Mouse (Mus musculus) gastrocnemius, adult 8-10 months (tissue): ENCODE measurements around the gene Xpo6. TPM values are rescaled to one million over a fixed set of nuclear protein-coding genes. Genes with fewer than 3 reads are reported as not detected.

Experiments
- DNase-seq, 2 experiments: peaks; one replicate each; pipeline ENCODE4 v3.0.0; 2022; ENCODE audit warnings: low spot score in 2 of 2
- total RNA-seq, 4 experiments: library from RNA; stranded (reverse); gene quantifications; 2 replicates each; pipeline ENCODE4 v1.2.4; 2022

Xpo6 gene
- 10 to 100 TPM in 3 of 4 experiments, 1 to 10 TPM in 1; 8.3 to 18.1 (median 11.8) TPM for total RNA-seq

DNA sequence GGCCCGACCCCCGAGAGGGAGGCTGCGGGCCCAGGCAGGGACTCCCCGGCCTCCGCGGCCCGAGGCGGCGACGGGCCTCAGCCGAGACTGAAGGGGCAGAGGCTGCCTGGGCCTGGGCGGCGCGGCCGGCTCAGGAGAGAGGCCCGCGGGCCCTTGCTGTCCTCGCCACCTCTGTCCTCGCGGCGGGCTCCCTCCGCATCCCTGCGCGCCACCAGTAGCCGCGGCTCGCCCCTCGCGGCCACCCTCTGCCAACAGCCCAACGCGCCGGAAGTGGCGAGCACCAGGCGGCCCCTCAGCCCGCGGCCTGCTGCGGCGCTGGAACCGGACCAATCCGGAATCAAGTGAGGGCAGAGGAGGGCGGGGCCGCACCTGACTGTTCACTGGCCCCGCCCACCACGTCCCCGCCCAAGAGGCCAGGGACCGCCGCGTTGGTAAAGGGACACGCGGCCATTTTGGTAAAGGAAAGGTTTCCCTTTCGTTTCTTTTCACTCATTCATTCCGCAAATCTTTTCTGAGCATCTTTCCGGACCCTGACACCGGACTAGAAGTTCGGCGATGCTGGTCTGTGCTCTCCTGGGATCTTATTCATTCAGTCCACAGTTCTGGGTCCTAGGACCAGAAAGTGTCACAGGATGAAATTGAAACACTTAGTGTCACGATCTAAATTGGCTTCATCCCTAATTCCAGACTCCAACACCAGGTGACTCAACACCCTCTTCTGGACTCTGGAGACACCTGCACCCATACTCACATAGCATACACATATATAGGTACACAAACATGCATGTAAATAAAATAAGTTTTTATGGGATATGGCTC, at the start of gene Xpo6:
TSS of gene Xpo6 (minus strand) at position 324 of the 819 bp plus-strand sequence.
- DNase-seq = peak; percentile 91 to 93

DNA sequence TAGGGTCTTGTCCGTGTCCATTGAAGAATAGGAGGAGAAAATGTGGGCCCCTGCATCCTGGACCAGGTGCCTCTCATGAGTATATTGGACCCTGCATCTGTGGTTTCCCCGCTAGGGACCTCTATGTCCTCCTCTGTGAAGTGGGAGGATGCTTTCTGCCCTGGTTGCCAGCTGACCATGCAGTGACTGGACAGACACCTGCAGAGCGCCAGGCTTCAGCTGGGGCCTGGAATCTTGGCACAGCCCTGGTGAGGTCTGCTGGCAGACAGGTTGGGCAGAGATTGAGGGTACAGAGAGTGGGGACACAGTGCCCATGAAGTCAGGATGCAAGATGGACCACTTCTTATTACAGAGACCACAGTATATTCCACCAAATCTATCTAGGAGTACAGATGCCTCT, 49.7 kb upstream of the Xpo6 start:
- no peak for DNase-seq

- no peak for DNase-seq
Measured at GRCm38 (mm10) chr7:126249146-126249545, 48.8 kb upstream of the Xpo6 start.

DNA sequence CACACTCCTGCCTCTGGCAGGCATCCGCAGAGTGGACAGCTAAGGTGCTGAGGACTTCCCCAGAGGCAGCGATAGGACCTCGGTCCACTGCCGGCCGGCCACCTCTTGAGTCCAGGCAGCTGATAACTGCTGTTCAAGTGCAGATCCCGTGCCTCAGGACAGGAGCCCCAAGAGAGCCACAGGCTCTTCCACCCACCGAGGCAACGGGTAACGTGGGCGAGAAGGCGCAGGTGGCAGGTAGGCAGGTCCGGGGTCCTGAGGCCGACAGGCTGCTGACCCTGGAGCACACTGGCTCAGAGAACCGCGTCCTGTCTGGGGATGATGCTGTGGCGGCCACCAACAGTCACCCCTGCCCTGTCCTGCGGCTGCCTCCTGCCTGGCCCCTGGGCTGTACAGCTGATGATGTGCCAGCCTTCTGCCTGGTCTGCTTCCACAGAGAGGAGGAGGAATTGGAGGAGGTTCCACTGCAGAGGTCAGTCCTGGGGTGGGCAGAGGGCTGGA, 48.4 kb upstream of the Xpo6 start:
- no peak for DNase-seq

DNA sequence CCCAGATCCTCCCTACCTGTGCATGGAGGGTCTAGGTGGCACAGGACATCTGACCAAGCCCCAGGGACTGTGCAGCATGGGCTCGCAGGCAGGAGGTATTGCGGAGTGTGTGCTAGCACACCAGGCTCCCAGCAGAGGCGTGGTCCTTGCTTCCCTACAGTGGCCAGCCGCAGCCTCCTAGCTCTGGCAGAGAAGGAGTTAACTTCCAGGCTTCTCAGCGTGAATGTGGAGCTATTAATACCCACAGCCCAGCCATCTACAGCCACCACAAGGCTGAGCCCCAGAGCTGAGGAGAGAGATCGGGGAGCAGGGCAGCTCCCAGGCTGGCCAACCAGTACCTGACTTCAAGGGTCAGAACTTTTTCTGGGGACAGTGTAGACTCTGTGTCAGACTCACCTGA, 47.8 kb upstream of the Xpo6 start:
- peak in 1 of 2 experiments; percentile 47 for DNase-seq

GRCm38 (mm10) chr7:126244168-126244750, 44.0 kb upstream of the Xpo6 start:
- no peak for DNase-seq

DNA sequence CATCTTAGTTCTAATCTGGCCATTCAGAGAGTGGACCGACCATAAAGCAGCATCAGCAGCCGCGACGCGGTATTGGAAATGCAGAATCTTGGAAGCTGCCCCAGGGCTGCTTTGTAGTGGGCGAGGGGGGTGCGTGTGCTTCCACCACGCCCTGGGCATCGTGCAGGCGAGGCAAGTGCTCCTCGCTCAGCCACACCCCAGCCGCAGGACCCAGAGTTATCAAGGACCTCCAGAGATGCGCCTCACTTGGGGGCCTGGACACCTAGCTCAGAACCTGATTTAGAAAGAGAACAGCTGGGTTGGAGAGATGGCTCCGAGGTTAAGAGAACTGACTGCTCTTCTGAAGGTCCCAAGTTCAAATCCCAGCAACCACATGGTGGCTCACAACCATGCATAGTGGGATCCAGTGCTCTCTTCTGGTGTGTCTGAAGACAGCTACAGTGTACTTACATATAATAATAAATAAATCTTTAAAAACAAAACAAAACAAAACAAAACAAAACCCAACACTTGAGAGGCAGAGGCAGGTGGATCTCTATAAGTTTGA, 40.6 kb upstream of the Xpo6 start:
- DNase-seq = no peak

GRCm38 (mm10) chr7:126236794-126237192, 36.5 kb upstream of the Xpo6 start:
- DNase-seq = no peak

GRCm38 (mm10) chr7:126236083-126236793, 35.9 kb upstream of the Xpo6 start:
- no peak for DNase-seq

DNA sequence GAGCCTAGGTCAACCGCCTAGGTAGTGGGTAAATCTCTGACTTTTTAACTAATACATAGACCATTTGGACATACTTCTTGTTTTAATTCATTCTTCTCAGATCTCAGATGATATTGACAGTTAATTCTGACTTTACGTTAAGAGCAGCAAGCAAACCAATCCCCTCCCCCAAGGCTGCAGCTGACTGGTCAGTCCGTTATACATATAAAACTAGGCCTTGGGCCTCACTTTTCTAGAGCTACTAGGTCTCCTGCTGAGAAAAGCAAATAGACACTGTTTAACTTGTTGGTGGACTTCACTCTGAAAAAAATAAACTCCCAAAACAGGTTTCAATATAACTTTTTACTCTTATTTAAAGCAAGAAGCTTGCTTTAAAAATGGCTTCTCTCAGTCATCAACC, 34.3 kb upstream of the Xpo6 start:
- no peak for DNase-seq

DNA sequence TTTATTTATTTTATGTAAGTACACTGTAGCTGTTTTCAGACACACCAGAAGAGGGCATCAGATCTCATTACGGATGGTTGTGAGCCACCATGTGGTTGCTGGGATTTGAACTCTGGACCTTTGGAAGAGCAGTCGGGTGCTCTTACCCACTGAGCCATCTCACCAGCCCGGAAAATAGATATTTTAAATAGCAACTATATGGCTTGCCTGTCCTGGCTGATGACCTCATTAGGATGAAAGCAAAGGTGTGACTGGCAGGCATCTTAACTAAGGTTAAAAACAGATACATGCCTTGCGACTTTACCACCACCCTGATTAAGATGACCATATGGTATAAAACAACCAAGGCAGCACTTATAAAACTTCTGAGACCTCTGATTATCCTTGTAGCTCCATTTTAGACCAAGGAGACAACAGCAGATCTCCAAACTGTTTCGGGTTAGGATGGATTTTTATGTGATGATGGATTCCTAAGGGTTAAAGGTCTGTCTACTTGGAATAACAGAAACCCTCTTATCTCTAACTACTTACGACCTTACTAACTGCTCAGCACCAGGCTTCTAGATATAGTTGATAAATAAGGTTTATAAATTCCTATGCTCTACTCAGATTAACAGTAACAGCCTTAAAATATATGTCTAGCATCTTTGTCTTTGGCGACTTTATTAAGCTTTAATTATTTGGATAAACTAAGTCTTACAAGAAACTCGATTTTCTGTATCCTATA, 32.2 kb upstream of the Xpo6 start:
- DNase-seq = no peak

GRCm38 (mm10) chr7:126230357-126231148, 30.3 kb upstream of the Xpo6 start:
- no peak for DNase-seq

DNA sequence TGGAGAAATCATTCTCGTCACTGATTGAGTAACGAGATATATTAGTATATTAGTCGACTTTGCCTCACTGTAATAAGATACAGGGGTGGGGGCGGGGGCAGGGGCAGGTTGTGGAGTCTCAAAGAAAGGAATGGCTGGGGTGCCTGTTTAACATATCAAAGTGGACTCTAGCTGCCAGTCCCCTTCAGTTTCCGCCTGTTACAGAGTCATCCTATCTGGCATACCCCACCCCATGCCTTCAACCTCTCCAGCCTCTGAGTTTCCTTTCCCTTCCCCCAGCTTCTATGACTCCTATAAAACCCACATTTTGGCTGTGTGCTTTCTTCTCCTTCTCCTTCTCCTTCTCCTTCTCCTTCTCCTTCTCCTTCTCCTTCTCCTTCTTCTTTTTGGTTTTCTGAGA, 25.8 kb upstream of the Xpo6 start:
- DNase-seq = no peak

- DNase-seq = no peak
Measured at GRCm38 (mm10) chr7:126222753-126223152, 22.5 kb upstream of the Xpo6 start.

DNA sequence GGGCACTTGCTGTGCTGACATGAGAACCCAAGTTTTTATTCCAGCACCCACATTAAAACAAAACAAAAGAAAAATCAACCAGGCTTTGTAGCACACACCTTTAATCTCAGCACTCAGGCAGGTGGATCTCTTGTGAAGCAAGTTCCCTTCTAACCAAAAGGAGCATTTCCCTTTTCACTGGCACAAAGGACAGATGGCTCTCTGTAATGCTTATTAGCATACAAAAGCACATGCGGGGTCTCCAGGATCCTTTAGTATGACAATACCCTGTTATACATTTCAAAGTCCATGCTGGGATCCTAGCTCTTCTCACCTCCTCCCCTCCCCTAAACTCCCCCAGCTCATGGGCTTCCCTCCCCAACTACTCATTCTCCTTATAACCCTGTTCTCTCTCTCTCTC, 20.3 kb upstream of the Xpo6 start:
- no peak for DNase-seq

DNA sequence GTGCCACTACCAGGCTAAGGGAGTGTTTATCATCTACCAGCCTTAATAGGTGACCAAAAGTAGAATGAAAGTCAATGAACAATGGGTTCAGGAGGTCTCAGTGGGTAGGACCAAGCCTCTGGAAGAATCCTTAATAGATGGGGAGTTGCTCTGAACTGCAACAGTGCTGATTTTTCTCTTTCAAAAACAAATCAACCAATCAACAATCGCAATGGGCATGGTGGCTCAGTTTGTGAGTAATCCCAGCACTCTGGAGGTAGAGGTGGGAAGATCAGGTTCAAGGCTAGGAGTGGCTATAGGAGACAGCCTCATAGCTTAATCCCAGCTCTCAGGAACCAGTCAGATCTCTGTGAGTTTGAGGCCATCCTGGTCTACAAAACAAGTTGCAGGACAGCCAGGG, 18.0 kb upstream of the Xpo6 start:
- no peak for DNase-seq

- no peak for DNase-seq
Measured at GRCm38 (mm10) chr7:126216867-126217266, 16.6 kb upstream of the Xpo6 start.

DNA sequence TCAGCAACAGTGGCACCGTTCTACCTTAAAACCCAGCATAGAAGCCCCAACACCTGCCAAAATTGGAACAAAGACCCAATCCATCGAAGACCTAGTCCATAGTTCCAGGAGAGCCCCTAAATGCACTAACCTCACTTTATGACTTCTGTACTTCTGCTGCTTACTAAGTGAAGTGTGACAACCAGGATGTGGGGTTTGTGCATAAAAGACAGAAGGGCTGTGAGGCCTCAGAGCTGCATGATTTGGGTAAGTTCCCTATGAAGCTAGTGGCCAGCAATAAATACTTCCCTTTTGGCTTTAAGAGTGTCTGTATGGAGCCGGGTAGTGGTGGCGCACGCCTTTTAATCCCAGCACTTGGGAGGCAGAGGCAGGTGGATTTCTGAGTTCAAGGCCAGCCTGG, 10.6 kb upstream of the Xpo6 start:
- DNase-seq = no peak

DNA sequence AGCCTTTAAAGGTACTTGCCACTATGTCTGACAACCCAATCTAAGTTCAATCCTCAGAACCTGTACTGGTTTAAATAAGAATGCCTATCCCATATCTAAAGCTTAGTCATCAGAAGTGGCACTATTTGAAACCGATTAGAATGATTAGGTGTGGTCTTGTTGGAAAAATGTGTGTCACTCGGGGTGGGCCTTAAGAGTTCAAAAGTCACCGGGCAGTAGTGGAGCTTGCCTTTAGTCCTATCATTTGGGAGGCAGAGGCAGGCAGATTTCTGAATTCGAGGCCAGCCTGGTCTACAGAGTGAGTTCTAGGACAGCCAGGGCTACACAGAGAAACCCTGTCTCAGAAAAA, 670 bp upstream of the Xpo6 start:
- no peak for DNase-seq

- DNase-seq = peak in 1 of 2 experiments; percentile 13
Measured at GRCm38 (mm10) chr7:126199691-126200102, 604 bp downstream of the Xpo6 start.

- DNase-seq = no peak
Measured at GRCm38 (mm10) chr7:126198926-126199325, 1.4 kb downstream of the Xpo6 start.
